Mouse (Mus musculus) midbrain, postnatal 0 days (tissue): ENCODE results near the gene Phf7. TPM values are rescaled to one million over a fixed set of nuclear protein-coding genes. Genes with fewer than 3 reads are reported as not detected.

ENCODE experiments used
- ATAC-seq: fragments of 200-750 bp; cut with Nextera tagmentation; 2 replicates; pipeline ENCODE4 v1.8.0; 2017; ENCODE audit warnings: moderate number of reproducible peaks, mild to moderate bottlenecking, moderate TSS enrichment, moderate library complexity; ENCODE audit not compliant: low FRiP score
- DNase-seq: peaks from one replicate; pipeline ENCODE4 v3.0.0-alpha.2; 2015; ENCODE audit warnings: low spot score
- H3K27ac ChIP-seq: fragments of 300-500 bp; sonication (generic); 2 replicates; pipeline ENCODE4 v1.5.1; 2014; ENCODE audit warnings: low read depth, mild to moderate bottlenecking, low read length, mixed read lengths
- H3K27me3 ChIP-seq: fragments of 300-500 bp; sonication (generic); 2 replicates; pipeline ENCODE4 v1.6.1; 2014; ENCODE audit warnings: low read length, control low read depth, mixed read lengths; ENCODE audit not compliant: insufficient read depth
- H3K36me3 ChIP-seq: fragments of 300-500 bp; sonication (generic); 2 replicates; pipeline ENCODE4 v1.6.1; 2014; ENCODE audit warnings: low read length, control low read depth, mixed read lengths; ENCODE audit not compliant: insufficient read depth
- H3K4me1 ChIP-seq: fragments of 300-500 bp; sonication (generic); 2 replicates; pipeline ENCODE4 v1.6.1; 2014; ENCODE audit warnings: mild to moderate bottlenecking, control low read depth, antibody characterized with exemption, low read length, mixed read lengths; ENCODE audit not compliant: insufficient read depth
- H3K4me2 ChIP-seq: fragments of 300-500 bp; sonication (generic); 2 replicates; pipeline ENCODE4 v1.6.1; 2014; ENCODE audit warnings: low read depth, mild to moderate bottlenecking, low read length, mixed read lengths; ENCODE audit not compliant: poor library complexity, severe bottlenecking
- H3K4me3 ChIP-seq: fragments of 300-500 bp; sonication (generic); 2 replicates; pipeline ENCODE4 v1.5.1; 2014; ENCODE audit warnings: low read depth, mild to moderate bottlenecking, low read length, moderate library complexity
- H3K9ac ChIP-seq: fragments of 300-500 bp; sonication (generic); replicated peaks from 2 replicates; pipeline ENCODE4 v1.6.1; 2014; ENCODE audit warnings: mild to moderate bottlenecking, low read length, moderate library complexity, mixed read lengths; ENCODE audit not compliant: poor library complexity, severe bottlenecking
- H3K9me3 ChIP-seq: fragments of 300-500 bp; sonication (generic); 2 replicates; pipeline ENCODE4 v1.6.1; 2016; ENCODE audit warnings: low read length, control low read depth
- CTCF ChIP-seq: IDR thresholded peaks from 2 replicates; pipeline ENCODE4 v1.5.1; 2016; ENCODE audit warnings: antibody characterized with exemption, mild to moderate bottlenecking
- WGBS: fragments of 180-500 bp; shearing (Covaris S2); extraction: QIAGEN DNeasy Blood & Tissue Kit; methylation state at CpG from one replicate; pipeline ENCODE4 v1.1.7; 2014; 5-methylcytosine and 5-hydroxymethylcytosine counted together
- polyA plus RNA-seq: library from polyadenylated mRNA; unstranded; fragments of >200 nt; fragmentation: Nextera tagmentation; extraction: Ambion mirVana; gene quantifications from 2 replicates; pipeline ENCODE4 v1.2.1, GENCODE M21; 2015
- total RNA-seq: library from RNA; depleted of rRNA; stranded (reverse); fragments of >200 nt; gene quantifications from 2 replicates; pipeline ENCODE4 v1.2.3, GENCODE M21; 2014

The Phf7 gene
- total and polyA plus RNA-seq, 2 experiments from 2014 or later, result 4.4 to 8.7 TPM

DNA sequence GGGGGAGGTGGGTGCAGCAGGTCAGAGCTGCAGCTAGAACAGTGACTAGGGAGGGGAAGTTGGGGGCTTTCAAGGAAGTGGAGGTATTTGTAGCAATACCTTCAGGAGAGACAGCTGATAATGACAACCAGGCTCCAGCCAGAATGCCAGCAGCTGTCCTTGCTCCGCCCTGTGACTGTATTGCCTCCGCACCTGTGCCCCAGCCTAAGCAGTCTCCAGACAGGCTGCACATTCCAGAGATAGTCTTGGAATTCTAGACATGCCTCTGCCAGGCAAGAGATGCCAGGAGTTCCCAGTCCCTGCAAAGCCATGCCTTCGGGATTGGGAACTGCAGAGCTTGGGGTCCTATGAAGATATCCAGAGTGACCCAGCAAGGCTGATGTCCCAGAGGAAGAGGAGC lies 38.6 kb downstream of the Phf7 start:
- ATAC-seq (no peak), DNase-seq (no peak)
- no peaks in the 10 kb centered on the region for H3K4me1 ChIP-seq
- no peaks in the 10 kb centered on the region for H3K9me3 ChIP-seq
- no peak overlapping the region for H3K4me2 ChIP-seq
- H3K36me3 ChIP-seq, result no peaks in the 10 kb centered on the region
- WGBS, result 93% methylated on average over 3 of the region's 3 CpGs
- H3K4me3 ChIP-seq, result no peak overlapping the region
- H3K27ac ChIP-seq, result no peak overlapping the region
- no peak overlapping the region for H3K9ac ChIP-seq
- H3K27me3 ChIP-seq, result no peaks in the 10 kb centered on the region
- TF ChIP-seq CTCF, result no peak

DNA sequence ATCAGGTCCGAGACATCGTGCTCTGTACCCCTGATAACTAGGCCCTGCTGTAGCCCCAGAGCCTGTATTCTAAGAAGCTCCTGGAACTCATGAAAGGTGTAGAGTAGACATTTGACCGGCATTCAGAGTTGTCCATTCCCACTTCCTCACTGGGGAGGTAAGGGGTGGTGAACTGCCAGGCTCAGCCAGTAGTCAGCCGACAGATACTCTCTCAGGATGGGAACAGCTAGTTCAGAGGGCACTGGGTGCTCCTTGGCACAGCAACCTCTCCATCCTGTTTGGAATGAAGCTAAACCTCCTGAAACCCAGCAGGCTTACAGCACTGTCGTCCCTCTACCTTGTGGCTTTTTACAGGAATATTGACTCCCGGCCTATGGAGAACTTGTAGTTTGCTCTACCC lies 39.3 kb downstream of the Phf7 start:
- Histone ChIP-seq H3K9ac (no peak overlapping the region), H3K27ac (no peak overlapping the region), H3K4me2 (no peak overlapping the region), H3K4me1 (no peaks in the 10 kb centered on the region), H3K27me3 (no peaks in the 10 kb centered on the region), H3K9me3 (no peaks in the 10 kb centered on the region), H3K4me3 (no peak overlapping the region), H3K36me3 (no peaks in the 10 kb centered on the region)
- 87% methylated on average over 6 of the region's 6 CpGs for WGBS
- DNase-seq (no peak), ATAC-seq (no peak)
- no peak for TF ChIP-seq CTCF

DNA sequence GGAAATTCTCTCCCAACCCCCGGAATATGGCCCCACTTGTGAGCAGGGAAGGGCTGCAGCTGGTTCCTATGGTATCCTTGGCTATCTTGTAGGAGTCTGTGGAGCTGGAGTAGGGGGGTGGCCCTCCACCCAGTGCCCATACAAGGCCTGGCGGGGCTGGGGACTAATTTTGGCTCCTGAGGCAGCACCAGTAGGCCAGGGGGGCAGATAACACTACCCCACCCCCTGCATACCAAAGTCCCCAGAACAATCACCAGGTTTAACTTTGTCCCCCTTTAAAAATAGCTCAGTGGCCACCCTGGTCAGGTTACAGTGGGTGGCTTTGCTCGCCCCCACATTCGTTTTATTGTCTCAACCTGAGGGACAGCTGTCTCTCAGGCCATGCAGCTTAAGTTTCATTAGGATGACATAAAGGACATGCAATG lies 42.0 kb downstream of the Phf7 start:
- Histone ChIP-seq H3K9ac (no peak overlapping the region), H3K4me2 (no peak overlapping the region), H3K27ac (no peak overlapping the region), H3K36me3 (peaks cover 2% of the 10 kb centered on the region), H3K4me3 (no peak overlapping the region), H3K4me1 (peaks cover 9% of the 10 kb centered on the region; the same call in 1 of the 2 replicates), H3K9me3 (no peaks in the 10 kb centered on the region), H3K27me3 (no peaks in the 10 kb centered on the region)
- no peak for TF ChIP-seq CTCF
- ATAC-seq, result no peak
- 80% methylated on average over 4 of the region's 4 CpGs for WGBS
- DNase-seq, result no peak

DNA sequence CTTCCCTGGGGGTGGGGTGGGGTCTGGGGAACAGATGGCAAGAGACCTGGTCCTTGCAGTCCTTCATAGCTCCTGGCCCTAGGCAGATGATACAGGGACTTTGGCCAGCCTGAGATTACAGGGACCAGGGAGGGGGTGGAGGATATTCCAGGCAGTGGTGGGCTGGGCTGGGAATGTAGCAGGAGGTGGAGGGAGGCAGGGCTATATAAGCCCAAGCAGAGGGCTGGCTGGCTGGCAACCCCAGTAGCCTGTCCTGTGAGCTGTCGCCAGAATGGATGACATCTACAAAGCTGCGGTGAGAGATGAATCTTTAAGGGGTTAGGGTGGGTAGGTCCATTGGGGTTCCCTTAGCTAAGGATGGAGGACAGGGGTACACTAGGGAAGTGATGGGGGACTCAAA lies 43.0 kb downstream of the Phf7 start, which contains the start of gene Tnnc1:
TSS of gene Tnnc1 (plus strand) at position 229 of the 400 bp plus-strand sequence.
- no peaks in the 10 kb centered on the region for H3K27me3 ChIP-seq
- 84% methylated on average over 2 of the region's 2 CpGs for WGBS
- H3K27ac ChIP-seq, result peak within 1 kb of the TSS; percentile 92
- H3K4me2 ChIP-seq, result peak within 1 kb of the TSS; percentile 93
- no peak for DNase-seq
- H3K36me3 ChIP-seq, result peaks cover 11% of the 10 kb centered on the region
- H3K4me3 ChIP-seq, result peak within 1 kb of the TSS; percentile 76; the same call in 1 of the 2 replicates
- ATAC-seq, result no peak
- H3K4me1 ChIP-seq, result peaks cover 9% of the 10 kb centered on the region; the same call in 1 of the 2 replicates
- no peaks in the 10 kb centered on the region for H3K9me3 ChIP-seq
- TF ChIP-seq CTCF, result no peak
- H3K9ac ChIP-seq, result peak within 1 kb of the TSS; percentile 92

DNA sequence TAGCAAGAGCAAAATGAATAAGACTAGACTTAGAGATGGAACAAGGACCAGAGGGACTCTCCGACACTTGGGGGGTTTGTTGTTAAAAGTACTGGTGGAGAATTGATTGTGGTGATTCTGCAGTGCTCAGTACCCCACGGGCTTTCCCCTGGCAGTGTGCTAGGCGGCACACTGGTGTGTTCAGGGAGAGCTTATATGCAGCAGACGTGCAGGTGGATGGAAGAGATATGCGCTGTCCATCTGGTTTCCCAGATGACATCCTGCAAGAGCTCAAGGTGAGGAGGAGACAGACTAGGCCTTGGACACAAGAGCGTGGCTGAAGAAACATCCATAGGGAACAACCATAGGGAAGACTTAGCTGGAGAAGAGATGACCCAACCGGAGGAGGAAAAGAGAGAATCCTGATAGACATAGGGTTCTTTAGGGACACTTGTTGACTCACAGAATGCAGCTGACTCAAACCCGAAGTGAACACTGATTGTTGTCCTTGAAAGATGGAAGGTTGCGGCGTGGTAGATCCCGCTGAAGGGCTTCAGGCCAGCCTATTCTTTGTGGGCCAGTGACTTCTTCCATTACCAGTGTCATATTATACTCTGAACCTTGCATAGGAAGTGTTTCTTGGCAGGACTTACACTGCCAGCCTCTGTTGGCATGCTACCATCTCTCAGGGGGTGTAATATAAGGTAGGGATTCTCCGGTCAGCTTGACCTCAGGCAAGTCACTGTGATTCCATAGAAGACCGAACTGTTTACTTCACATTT lies 43.9 kb downstream of the Phf7 start:
- H3K9me3 ChIP-seq, result no peaks in the 10 kb centered on the region
- H3K36me3 ChIP-seq, result peaks cover 18% of the 10 kb centered on the region
- ATAC-seq, result no peak
- H3K4me1 ChIP-seq, result peaks cover 9% of the 10 kb centered on the region; the same call in 1 of the 2 replicates
- H3K4me2 ChIP-seq, result peak overlapping the region; percentile 93
- 73% methylated on average over 13 of the region's 13 CpGs for WGBS
- no peaks in the 10 kb centered on the region for H3K27me3 ChIP-seq
- no peak for TF ChIP-seq CTCF
- peak overlapping the region; percentile 92 for H3K9ac ChIP-seq
- peak overlapping the region; percentile 76 for H3K4me3 ChIP-seq
- peak overlapping the region; percentile 92 for H3K27ac ChIP-seq
- DNase-seq, result peak; percentile 16

DNA sequence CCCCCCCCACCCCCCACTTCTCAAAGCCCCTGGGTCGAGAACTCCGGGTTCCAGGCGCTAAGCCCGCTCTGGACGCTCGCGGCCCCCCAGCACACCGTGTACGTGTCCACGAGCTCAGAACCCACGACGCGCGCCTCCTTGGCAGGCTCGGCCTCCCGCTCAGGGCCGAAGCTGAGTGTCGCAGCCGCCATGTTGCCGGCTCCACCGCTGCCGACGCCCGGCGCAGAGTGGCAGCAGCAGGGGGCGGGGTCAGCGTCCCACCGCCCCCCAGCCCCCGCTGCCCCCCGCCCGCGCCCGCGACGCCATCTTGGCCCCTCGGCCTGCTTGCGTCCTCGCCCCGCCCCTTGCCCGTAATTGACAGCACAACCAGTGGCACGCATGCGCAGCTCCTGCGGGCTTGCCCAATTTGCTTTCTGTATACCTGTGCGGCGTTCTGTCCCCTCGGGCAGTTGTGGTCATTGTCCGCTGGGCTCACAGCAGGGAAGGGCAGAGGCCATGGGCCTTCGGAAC lies 44.6 kb downstream of the Phf7 start:
- no peaks in the 10 kb centered on the region for H3K9me3 ChIP-seq
- H3K36me3 ChIP-seq, result peaks cover 25% of the 10 kb centered on the region
- ATAC-seq (peak; percentile 78), DNase-seq (peak; percentile 96)
- peak overlapping the region; percentile 76 for H3K4me3 ChIP-seq
- WGBS, result under 1% methylated on average over 37 of the region's 48 CpGs
- peak overlapping the region; percentile 92 for H3K27ac ChIP-seq
- H3K4me1 ChIP-seq, result peaks cover 9% of the 10 kb centered on the region; the same call in 1 of the 2 replicates
- no peaks in the 10 kb centered on the region for H3K27me3 ChIP-seq
- H3K4me2 ChIP-seq, result peak overlapping the region; percentile 93
- 0 out of 2 replicates have a peak, but pooled peaks have one; percentile 2 for TF ChIP-seq CTCF
- peak overlapping the region; percentile 92 for H3K9ac ChIP-seq
